Comparison of ENCODE assay signal across 7 mouse cellular contexts in genomic region chr1:180848511-180849241, GRCm38 (mm10). TPM values are rescaled to one million over a fixed set of nuclear protein-coding genes. Genes with fewer than 3 reads are reported as not detected.
DNase-seq lines count a peak whose midpoint lies in the region; ATAC-seq and TF ChIP-seq lines count a peak whose summit lies in the region.

No protein-coding gene starts in this region.

- H3K9me3 ChIP-seq in hindbrain, embryonic 16.5 days (ENCODE audit: control insufficient read depth, low read length), result no peaks in the 10 kb centered on the region

- no peak for TF ChIP-seq CTCF in cortical plate, adult 2 months (IDR thresholded peaks at IDR 0.05; ENCODE audit: extremely low read depth, insufficient read depth, low read length)

- no peaks in the 10 kb centered on the region for H3K36me3 ChIP-seq in hindbrain, embryonic 16.5 days (ENCODE audit: control insufficient read depth, insufficient read depth, low read length)

- DNase-seq in adrenal gland, adult 18-20 months (ENCODE audit: low spot score in 2 of 2), result peak; percentile 52
- peak; percentile 41 to 45 for DNase-seq in gastrocnemius, adult 8-10 months (ENCODE audit: low spot score in 2 of 2)
- peak; percentile 19 to 25 for DNase-seq in left cerebral cortex, adult 18-20 months (ENCODE audit: low spot score in 2 of 2)
- peak; percentile 79 to 86 for DNase-seq in lung, postnatal 4 days
- DNase-seq in right cerebral cortex, postnatal 10 days (ENCODE audit: low spot score in 2 of 2), result peak; percentile 58 to 83

- H3K4me3 ChIP-seq in cortical plate, adult 2 months (ENCODE audit: insufficient read depth, low read length), result peak overlapping the region; percentile 22
- H3K4me3 ChIP-seq in hindbrain, embryonic 16.5 days (ENCODE audit: low read length), result peak overlapping the region; percentile 27

- peak overlapping the region; percentile 41 for H3K27ac ChIP-seq in cortical plate, adult 2 months (ENCODE audit: insufficient read depth, low read length)
- peak overlapping the region; percentile 89 for H3K27ac ChIP-seq in hindbrain, embryonic 16.5 days (ENCODE audit: low read depth, low read length)

- H3K9ac ChIP-seq in hindbrain, embryonic 16.5 days (ENCODE audit: low read depth, low read length), result peak overlapping the region; percentile 49

- TF ChIP-seq POLR2A in cortical plate, adult 2 months (IDR thresholded peaks at IDR 0.05; ENCODE audit: extremely low read depth, insufficient read depth, low read length), result no peak

- no peaks in the 10 kb centered on the region for H3K27me3 ChIP-seq in hindbrain, embryonic 16.5 days (replicated peaks; ENCODE audit: control insufficient read depth, insufficient read depth, low read length)

- peaks cover 7% of the 10 kb centered on the region for H3K4me1 ChIP-seq in cortical plate, adult 2 months (ENCODE audit: control insufficient read depth, insufficient read depth, low read length)
- peaks cover 35% of the 10 kb centered on the region for H3K4me1 ChIP-seq in hindbrain, embryonic 16.5 days (ENCODE audit: control insufficient read depth, insufficient read depth, low read depth, low read length)

- peak overlapping the region; percentile 53 for H3K4me2 ChIP-seq in hindbrain, embryonic 16.5 days (ENCODE audit: low read length)

- ATAC-seq in hindbrain, embryonic 16.5 days, result peak; percentile 22

- 2% methylated on average over 11 of the region's 11 CpGs for WGBS in hindbrain, embryonic 16.5 days

RNA-seq across cellular contexts. Expression of gene Sde2, which starts 2.3 kb away (rescaled TPM):
- 10 to 100 TPM; 21.5 to 22.9 TPM for total RNA-seq in adrenal gland, adult 18-20 months (2021)
- 16.1 and 16.2 TPM in 2 replicates for polyA plus RNA-seq in cortical plate, adult 2 months (2012; rRNA removed)
- 1 to 10 TPM; 6.8 to 8.4 (median 7.6) TPM for total RNA-seq in gastrocnemius, adult 8-10 months (2022)
- polyA plus RNA-seq in hindbrain, embryonic 16.5 days (2015; fragmentation: Nextera tagmentation; extraction: Ambion mirVana), result 28.7 and 32.2 TPM in 2 replicates
- 10 to 100 TPM; 20.9 to 25.7 TPM for total RNA-seq in left cerebral cortex, adult 18-20 months (2021)

RNA-seq across cellular contexts. Expression of gene H3f3a, which starts 34.9 kb away (rescaled TPM):
- 100 to 1,000 TPM; 557 to 688 TPM for total RNA-seq in adrenal gland, adult 18-20 months (2021)
- polyA plus RNA-seq in cortical plate, adult 2 months (2012; rRNA removed), result 334 and 359 TPM in 2 replicates
- 100 to 1,000 TPM; 274 to 310 (median 289) TPM for total RNA-seq in gastrocnemius, adult 8-10 months (2022)
- polyA plus RNA-seq in hindbrain, embryonic 16.5 days (2015; fragmentation: Nextera tagmentation; extraction: Ambion mirVana), result 2,228 and 2,423 TPM in 2 replicates
- 100 to 1,000 TPM; 249 to 263 TPM for total RNA-seq in left cerebral cortex, adult 18-20 months (2021)

RNA-seq across cellular contexts. Expression of gene Lefty2, which starts 44.2 kb away (rescaled TPM):
- under 1 TPM; 0.32 to 0.73 TPM for total RNA-seq in adrenal gland, adult 18-20 months (2021)
- 1.2 and 1.9 TPM in 2 replicates for polyA plus RNA-seq in cortical plate, adult 2 months (2012; rRNA removed)
- not detected for total RNA-seq in gastrocnemius, adult 8-10 months (2022)
- polyA plus RNA-seq in hindbrain, embryonic 16.5 days (2015; fragmentation: Nextera tagmentation; extraction: Ambion mirVana), result 4.8 and 5.6 TPM in 2 replicates
- under 1 TPM; 0.21 to 0.33 TPM for total RNA-seq in left cerebral cortex, adult 18-20 months (2021)

RNA-seq across cellular contexts. Expression of gene Pycr2, which starts 55.4 kb away (rescaled TPM):
- total RNA-seq in adrenal gland, adult 18-20 months (2021), result 10 to 100 TPM; 30.3 to 34.3 TPM
- 36.6 and 38.0 TPM in 2 replicates for polyA plus RNA-seq in cortical plate, adult 2 months (2012; rRNA removed)
- total RNA-seq in gastrocnemius, adult 8-10 months (2022), result 10 to 100 TPM in 3 of 4 experiments, 1 to 10 TPM in 1; 9.3 to 11.4 (median 10.8) TPM
- 74.6 and 75.6 TPM in 2 replicates for polyA plus RNA-seq in hindbrain, embryonic 16.5 days (2015; fragmentation: Nextera tagmentation; extraction: Ambion mirVana)
- total RNA-seq in left cerebral cortex, adult 18-20 months (2021), result 10 to 100 TPM; 28.9 to 29.4 TPM

Comparison
In these comparisons a context has a peak if more than half of its experiments do, and no peak if none do; other contexts are left out.
1. Peak in every context shown above with its lines: DNase-seq, ATAC-seq, H3K4me3 ChIP-seq and H3K27ac ChIP-seq.
2. DNase-seq: peak in every context shown above with its lines; median percentile 82 in lung, postnatal 4 days; 70 in right cerebral cortex, postnatal 10 days; 52 in adrenal gland, adult 18-20 months; 43 in gastrocnemius, adult 8-10 months; 22 in left cerebral cortex, adult 18-20 months.